Mouse (Mus musculus): ENCODE measurements at regions not wholly inside any gene's neighbourhood (a gene's known extent, or its start where the extent isn't known, plus 50 kb on each side); places are given as distances from the start of the nearest gene placed in this dataset.

- DNase-seq (ENCODE audit: low spot score): no peak
Observed at GRCm38 (mm10) chr19:60684417-60684816, 71.4 kb upstream of the Nanos1 start.

- DNase-seq (ENCODE audit: low spot score): no peak
Observed at GRCm38 (mm10) chr19:60682283-60682682, 73.5 kb upstream of the Nanos1 start.

GRCm38 (mm10) chr19:60681481-60681880, 74.3 kb upstream of the Nanos1 start:
- no peak for DNase-seq (ENCODE audit: low spot score)

- no peak for DNase-seq (ENCODE audit: low spot score)
Observed at GRCm38 (mm10) chr19:60678236-60678635, 77.6 kb upstream of the Nanos1 start.

- DNase-seq (ENCODE audit: low spot score): peak; percentile 3
Observed at GRCm38 (mm10) chr19:60674953-60675472, 80.8 kb upstream of the Nanos1 start.

- DNase-seq (ENCODE audit: low spot score): peak; percentile 60
Observed at GRCm38 (mm10) chr19:60670781-60671180, 85.0 kb upstream of the Nanos1 start.

GRCm38 (mm10) chr19:60665842-60666241, 85.0 kb upstream of the Cacul1 start:
- no peak for DNase-seq (ENCODE audit: low spot score)

- no peak for DNase-seq (ENCODE audit: low spot score)
Observed at GRCm38 (mm10) chr19:60651102-60651695, 70.4 kb upstream of the Cacul1 start.

- no peak for DNase-seq (ENCODE audit: low spot score)
Observed at GRCm38 (mm10) chr19:60640065-60640464, 59.2 kb upstream of the Cacul1 start.
